Mouse (Mus musculus) myocyte (in vitro differentiated cells): Measurements from ENCODE around the gene Tep1. TPM values are rescaled to one million over a fixed set of nuclear protein-coding genes. Genes with fewer than 3 reads are reported as not detected.
"Not testable (repeated sequence)": the region's sequence is repeated elsewhere in the genome, so short reads cannot be mapped to it uniquely, and the experiment has no call there.

Source experiments
- H3K27me3 ChIP-seq: one replicate; pipeline ENCODE4 v1.6.1; 2011; ENCODE audit not compliant: control insufficient read depth, insufficient read depth, insufficient read length
- H3K36me3 ChIP-seq: one replicate; pipeline ENCODE4 v1.6.1; 2011; ENCODE audit not compliant: control insufficient read depth, insufficient read depth
- H3K4me2 ChIP-seq: one replicate; pipeline ENCODE4 v1.6.1; 2011; ENCODE audit warnings: low read depth, control low read depth
- H3K4me3 ChIP-seq: one replicate; pipeline ENCODE4 v1.5.1; 2011; ENCODE audit warnings: mild to moderate bottlenecking, control low read depth, moderate library complexity
- H3K79me2 ChIP-seq: one replicate; pipeline ENCODE4 v1.6.1; 2011; ENCODE audit not compliant: control insufficient read depth, insufficient read depth
- H3ac ChIP-seq: one replicate; pipeline ENCODE4 v1.6.1; 2011; ENCODE audit not compliant: control insufficient read depth, insufficient read length
- CEBPB ChIP-seq: IDR thresholded peaks from 2 replicates; pipeline ENCODE4 v1.6.1; 2011; ENCODE audit warnings: mild to moderate bottlenecking, moderate library complexity; ENCODE audit not compliant: poor library complexity, insufficient read depth, severe bottlenecking
- E2F4 ChIP-seq: IDR thresholded peaks from one replicate; pipeline ENCODE4 v1.6.1; 2011; ENCODE audit warnings: mild to moderate bottlenecking, control low read depth, moderate library complexity; ENCODE audit not compliant: insufficient read depth
- MAX ChIP-seq: IDR thresholded peaks from one replicate; pipeline ENCODE4 v1.6.1; 2011; ENCODE audit warnings: low read depth, mild to moderate bottlenecking, control low read depth
- MYOD1 ChIP-seq, 3 experiments: IDR thresholded peaks; one replicate each; pipeline ENCODE4 v1.6.1; 2011; ENCODE audit warnings: control low read depth in 2 of 3, low read depth in 2 of 3, mild to moderate bottlenecking in 2 of 3, moderate library complexity in 1 of 3; ENCODE audit not compliant: insufficient read length in 2 of 3, control insufficient read depth in 1 of 3
- MYOG ChIP-seq, 3 experiments: IDR thresholded peaks; one replicate each; pipeline ENCODE4 v1.6.1; 2011; ENCODE audit warnings: control low read depth in 2 of 3, low read depth in 2 of 3, mild to moderate bottlenecking in 2 of 3; ENCODE audit not compliant: insufficient read length in 2 of 3, control insufficient read depth in 1 of 3, insufficient read depth in 1 of 3
- POLR2A ChIP-seq: IDR thresholded peaks from one replicate; pipeline ENCODE4 v1.6.1; 2011; ENCODE audit warnings: low read depth, mild to moderate bottlenecking, control low read depth, moderate library complexity; ENCODE audit not compliant: insufficient read length
- POLR2AphosphoS2 ChIP-seq: IDR thresholded peaks from one replicate; pipeline ENCODE4 v1.6.1; 2011; ENCODE audit warnings: low read depth, control low read depth; ENCODE audit not compliant: insufficient read length
- REST ChIP-seq: IDR thresholded peaks from one replicate; pipeline ENCODE4 v1.6.1; 2011; ENCODE audit warnings: mild to moderate bottlenecking, control low read depth, moderate library complexity; ENCODE audit not compliant: insufficient read depth, insufficient read length
- SRF ChIP-seq: IDR thresholded peaks from one replicate; pipeline ENCODE4 v1.6.1; 2011; ENCODE audit warnings: low read depth; ENCODE audit not compliant: control insufficient read depth, insufficient read length
- TCF12 ChIP-seq: IDR thresholded peaks from one replicate; pipeline ENCODE4 v1.6.1; 2011; ENCODE audit warnings: mild to moderate bottlenecking, control low read depth; ENCODE audit not compliant: poor library complexity, insufficient read depth, severe bottlenecking
- TCF3 ChIP-seq: IDR thresholded peaks from one replicate; pipeline ENCODE4 v1.6.1; 2011; ENCODE audit warnings: low read depth, control low read depth; ENCODE audit not compliant: insufficient read length
- USF1 ChIP-seq: IDR thresholded peaks from one replicate; pipeline ENCODE4 v1.6.1; 2011; ENCODE audit warnings: low read depth, mild to moderate bottlenecking, control low read depth, moderate library complexity
- polyA plus RNA-seq: library from polyadenylated mRNA; unstranded; fragments of >200 nt; fragmentation: generic; extraction: Trizol; gene quantifications from one replicate; pipeline ENCODE4 v1.2.1, GENCODE M21; 2012; ENCODE audit warnings: missing spikeins

The Tep1 gene
- polyA plus RNA-seq, 1 experiment: 20.6 TPM

GRCm38 (mm10) chr14:50903973-50904827, 33.8 kb upstream of the Tep1 start:
- Histone ChIP-seq H3ac (no peak overlapping the region), H3K4me2 (no peak overlapping the region), H3K27me3 (no peaks in the 10 kb centered on the region), H3K79me2 (no peaks in the 10 kb centered on the region), H3K36me3 (no peaks in the 10 kb centered on the region), H3K4me3 (no peak overlapping the region)
- TF ChIP-seq MYOD1 (IDR thresholded peaks at IDR 0.05; ENCODE audit: control insufficient read depth in 1 of 3, insufficient read length in 2 of 3, low read depth in 2 of 3): no peak
- TF ChIP-seq TCF12: no peak
- TF ChIP-seq MAX: no peak
- TF ChIP-seq SRF: no peak
- TF ChIP-seq MYOG (IDR thresholded peaks at IDR 0.05; ENCODE audit: control insufficient read depth in 1 of 3, insufficient read depth in 1 of 3, insufficient read length in 2 of 3, low read depth in 2 of 3): no peak
- no peak for TF ChIP-seq POLR2AphosphoS2

GRCm38 (mm10) chr14:50897992-50898391, 27.6 kb upstream of the Tep1 start:
- H3K4me3 ChIP-seq, H3K79me2 ChIP-seq, H3K27me3 ChIP-seq, H3ac ChIP-seq, H3K36me3 ChIP-seq: not testable (repeated sequence)
- H3K4me2 ChIP-seq: peak overlapping the region; percentile 90

GRCm38 (mm10) chr14:50897374-50897765, 27.0 kb upstream of the Tep1 start, which contains the start of gene Klhl33:
Klhl33 (minus strand) TSS chr14:50897507.
- peak within 1 kb of the TSS; percentile 42 for H3K4me3 ChIP-seq
- H3K27me3 ChIP-seq: no peaks in the 10 kb centered on the region
- H3K4me2 ChIP-seq: peak within 1 kb of the TSS; percentile 90
- no peaks in the 10 kb centered on the region for H3K36me3 ChIP-seq
- TF ChIP-seq MYOD1 (IDR thresholded peaks at IDR 0.05; ENCODE audit: control insufficient read depth in 1 of 3, insufficient read length in 2 of 3, low read depth in 2 of 3) (no peak), MAX (no peak), SRF (no peak), CEBPB (no peak), POLR2AphosphoS2 (no peak)
- peak within 1 kb of the TSS; percentile 65 for H3ac ChIP-seq
- no peaks in the 10 kb centered on the region for H3K79me2 ChIP-seq

- Histone ChIP-seq H3K79me2 (no peaks in the 10 kb centered on the region), H3ac (peak overlapping the region; percentile 65), H3K4me3 (peak overlapping the region; percentile 42), H3K36me3 (no peaks in the 10 kb centered on the region), H3K4me2 (peak overlapping the region; percentile 90), H3K27me3 (no peaks in the 10 kb centered on the region)
- TF ChIP-seq TCF12 (no peak), MAX (no peak), TCF3 (no peak), POLR2A (no peak), REST (no peak), MYOD1 (IDR thresholded peaks at IDR 0.05; ENCODE audit: control insufficient read depth in 1 of 3, insufficient read length in 2 of 3, low read depth in 2 of 3) (no peak), MYOG (IDR thresholded peaks at IDR 0.05; ENCODE audit: control insufficient read depth in 1 of 3, insufficient read depth in 1 of 3, insufficient read length in 2 of 3, low read depth in 2 of 3) (no peak), USF1 (no peak), CEBPB (no peak), E2F4 (no peak), SRF (no peak), POLR2AphosphoS2 (no peak)
These were observed 26.5 kb upstream of the Tep1 start for GRCm38 (mm10) chr14:50896747-50897373.

- TF ChIP-seq CEBPB: peak; percentile 100
- TF ChIP-seq TCF12: no peak
- peak; percentile 66 for TF ChIP-seq POLR2AphosphoS2
- TF ChIP-seq POLR2A: peak; percentile 64
- no peaks in the 10 kb centered on the region for H3K79me2 ChIP-seq
- no peaks in the 10 kb centered on the region for H3K27me3 ChIP-seq
- peak overlapping the region; percentile 90 for H3K4me2 ChIP-seq
- H3K36me3 ChIP-seq: no peaks in the 10 kb centered on the region
- peak overlapping the region; percentile 65 for H3ac ChIP-seq
- peak overlapping the region; percentile 42 for H3K4me3 ChIP-seq
These were observed 25.8 kb upstream of the Tep1 start for GRCm38 (mm10) chr14:50895985-50896746.
